Mouse (Mus musculus): ENCODE results near the gene Rnf123. TPM values are rescaled to one million over a fixed set of nuclear protein-coding genes. Genes with fewer than 3 reads are reported as not detected.

The Rnf123 gene
- total RNA-seq, 2 experiments from 2014 or later, result 62.5 to 83.1 TPM

Small RNA genes within 50 kb of the gene (microRNA-seq; reads per million reads assigned to microRNA genes)
- gene Gm47303, result 0 reads per million in 2 experiments
- 0 reads per million in 2 experiments for gene Mir7088

Other genes with a start within 250 kb of the Rnf123 start
- 10 to 100 TPM; 34.6 to 38.3 TPM for gene Rbm6, start 210.1 kb downstream of the Rnf123 start, total RNA-seq (2021)
- 1 to 10 TPM; 7.6 to 9.6 TPM for gene Mon1a, start 195.2 kb downstream of the Rnf123 start, total RNA-seq (2021)
- 1 to 10 TPM; 2.5 to 3.7 TPM for gene Mst1r, start 176.5 kb downstream of the Rnf123 start, total RNA-seq (2021)
- gene Actl11, start 154.9 kb downstream of the Rnf123 start, total RNA-seq (2021), result not detected
- gene Camkv, start 147.7 kb downstream of the Rnf123 start, total RNA-seq (2021), result under 1 TPM; 0.14 to 0.37 TPM
- gene Traip, start 133.2 kb downstream of the Rnf123 start, total RNA-seq (2021), result 1 to 10 TPM; 3.3 to 4.0 TPM
- gene Uba7, start 107.8 kb downstream of the Rnf123 start, total RNA-seq (2021), result 10 to 100 TPM; 13.4 to 15.7 TPM
- under 1 TPM; 0.36 to 0.50 TPM for gene Gm20661, start 100.3 kb downstream of the Rnf123 start, total RNA-seq (2021)
- 10 to 100 TPM; 23.3 to 28.0 TPM for gene Inka1, start 97.5 kb downstream of the Rnf123 start, total RNA-seq (2021)
- gene Cdhr4, start 90.8 kb downstream of the Rnf123 start, total RNA-seq (2021), result 1 to 10 TPM; 2.0 TPM
- gene Gm20662, start 87.0 kb downstream of the Rnf123 start, total RNA-seq (2021), result 1 to 10 TPM in 1 of 2 experiments, not detected in 1; 1.3 TPM
- gene Ip6k1, start 80.8 kb downstream of the Rnf123 start, total RNA-seq (2021), result 10 to 100 TPM; 53.4 to 55.2 TPM
- 10 to 100 TPM; 10.7 to 14.7 TPM for gene Gmppb, start 34.1 kb downstream of the Rnf123 start, total RNA-seq (2021)
- 1 to 10 TPM; 1.9 to 2.2 TPM for gene Amigo3, start 30.2 kb downstream of the Rnf123 start, total RNA-seq (2021)
- gene Mst1, start 2.9 kb downstream of the Rnf123 start, total RNA-seq (2021), result not detected
- gene Apeh, start 11.3 kb upstream of the Rnf123 start, total RNA-seq (2021), result 10 to 100 TPM; 44.6 to 53.1 TPM
- under 1 TPM; 0.05 to 0.07 TPM for gene Bsn, start 107.0 kb upstream of the Rnf123 start, total RNA-seq (2021)
- gene Dag1, start 180.6 kb upstream of the Rnf123 start, total RNA-seq (2021), result 100 to 1,000 TPM; 369 to 394 TPM
- 10 to 100 TPM; 20.5 to 21.8 TPM for gene Nicn1, start 207.1 kb upstream of the Rnf123 start, total RNA-seq (2021)
- 1 to 10 TPM; 5.2 to 6.9 TPM for gene Amt, start 213.5 kb upstream of the Rnf123 start, total RNA-seq (2021)
- 100 to 1,000 TPM; 328 to 329 TPM for gene Rhoa, start 222.8 kb upstream of the Rnf123 start, total RNA-seq (2021)
- 10 to 100 TPM; 24.4 to 30.0 TPM for gene Tcta, start 222.8 kb upstream of the Rnf123 start, total RNA-seq (2021)